Mouse (Mus musculus) forebrain, embryonic 13.5 days (tissue): ENCODE results near the gene Ndufv2. TPM values are rescaled to one million over a fixed set of nuclear protein-coding genes. Genes with fewer than 3 reads are reported as not detected.
"Not testable (repeated sequence)": the region's sequence is repeated elsewhere in the genome, so short reads cannot be mapped to it uniquely, and the experiment has no call there.

Experiments
- ATAC-seq: fragments of 200-750 bp; cut with Nextera tagmentation; 2 replicates; pipeline ENCODE4 v1.8.0; 2017
- H3K27ac ChIP-seq: fragments of 300-500 bp; sonication (generic); 2 replicates; pipeline ENCODE4 v1.5.1; 2015; ENCODE audit warnings: inconsistent platforms, mild to moderate bottlenecking, moderate library complexity
- H3K27me3 ChIP-seq: fragments of 300-500 bp; sonication (generic); 2 replicates; pipeline ENCODE4 v1.6.1; 2015; ENCODE audit warnings: mild to moderate bottlenecking, inconsistent platforms
- H3K36me3 ChIP-seq: fragments of 300-500 bp; sonication (generic); 2 replicates; pipeline ENCODE4 v1.6.1; 2015; ENCODE audit warnings: mild to moderate bottlenecking, inconsistent platforms; ENCODE audit not compliant: poor library complexity, severe bottlenecking
- H3K4me1 ChIP-seq: fragments of 300-500 bp; sonication (generic); 2 replicates; pipeline ENCODE4 v1.6.1; 2015; ENCODE audit warnings: inconsistent platforms
- H3K4me2 ChIP-seq: fragments of 300-500 bp; sonication (generic); 2 replicates; pipeline ENCODE4 v1.6.1; 2015; ENCODE audit warnings: inconsistent platforms, mild to moderate bottlenecking, moderate library complexity
- H3K4me3 ChIP-seq: fragments of 300-500 bp; sonication (generic); 2 replicates; pipeline ENCODE4 v1.5.1; 2015; ENCODE audit warnings: mild to moderate bottlenecking, inconsistent platforms
- H3K9ac ChIP-seq: fragments of 300-500 bp; sonication (generic); 2 replicates; pipeline ENCODE4 v1.6.1; 2015; ENCODE audit warnings: mild to moderate bottlenecking, inconsistent platforms
- H3K9me3 ChIP-seq: fragments of 300-500 bp; sonication (generic); replicated peaks from 2 replicates; pipeline ENCODE4 v1.6.1; 2016; ENCODE audit warnings: inconsistent platforms
- WGBS: fragments of 180-500 bp; shearing (Covaris S2); methylation state at CpG from one replicate; pipeline ENCODE4 v1.1.7; 2015; 5-methylcytosine and 5-hydroxymethylcytosine counted together
- polyA plus RNA-seq: library from polyadenylated mRNA; unstranded; fragments of >200 nt; fragmentation: Nextera tagmentation; extraction: Ambion mirVana; gene quantifications from 2 replicates; pipeline ENCODE4 v1.2.1, GENCODE M21; 2015

The Ndufv2 gene
- polyA plus RNA-seq, 1 experiment from 2014 or later: 358 TPM

GRCm38 (mm10) chr17:66043679-66044078 lies 57.7 kb downstream of the Ndufv2 start:
- not testable (repeated sequence) for H3K9me3 ChIP-seq, H3K4me1 ChIP-seq, H3K27ac ChIP-seq, ATAC-seq, H3K27me3 ChIP-seq, H3K4me3 ChIP-seq, H3K4me2 ChIP-seq, H3K9ac ChIP-seq
- WGBS: 88% methylated on average over 4 of the region's 4 CpGs
- peaks cover 19% of the 10 kb centered on the region for H3K36me3 ChIP-seq

GRCm38 (mm10) chr17:66041020-66041419 lies 60.3 kb downstream of the Ndufv2 start:
- peaks cover 10% of the 10 kb centered on the region for H3K36me3 ChIP-seq
- no peaks in the 10 kb centered on the region for H3K27me3 ChIP-seq
- no peak overlapping the region for H3K9ac ChIP-seq
- no peaks in the 10 kb centered on the region for H3K4me1 ChIP-seq
- ATAC-seq: no peak
- H3K4me2 ChIP-seq: no peak overlapping the region
- H3K4me3 ChIP-seq: no peak overlapping the region
- H3K9me3 ChIP-seq: no peaks in the 10 kb centered on the region
- WGBS: 93% methylated on average over 5 of the region's 5 CpGs
- no peak overlapping the region for H3K27ac ChIP-seq

GRCm38 (mm10) chr17:66033239-66033638 lies 68.1 kb downstream of the Ndufv2 start:
- ATAC-seq: no peak
- 90% methylated on average over 5 of the region's 5 CpGs for WGBS

GRCm38 (mm10) chr17:66031991-66032390 lies 69.4 kb downstream of the Ndufv2 start:
- Histone ChIP-seq H3K4me2 (no peak overlapping the region), H3K4me1 (no peaks in the 10 kb centered on the region), H3K27me3 (no peaks in the 10 kb centered on the region), H3K9ac (no peak overlapping the region), H3K4me3 (no peak overlapping the region), H3K27ac (no peak overlapping the region), H3K9me3 (no peaks in the 10 kb centered on the region), H3K36me3 (peaks cover 13% of the 10 kb centered on the region)
- 95% methylated on average over 5 of the region's 5 CpGs for WGBS
- no peak for ATAC-seq

More at GRCm38 (mm10) chr17:66033239-66033638, 68.1 kb downstream of the Ndufv2 start:
- no peaks in the 10 kb centered on the region for H3K4me1 ChIP-seq
- no peaks in the 10 kb centered on the region for H3K9me3 ChIP-seq
- peaks cover 9% of the 10 kb centered on the region for H3K36me3 ChIP-seq
- no peaks in the 10 kb centered on the region for H3K27me3 ChIP-seq
- H3K27ac ChIP-seq: no peak overlapping the region
- no peak overlapping the region for H3K9ac ChIP-seq
- no peak overlapping the region for H3K4me2 ChIP-seq
- H3K4me3 ChIP-seq: no peak overlapping the region

Other genes starting within 250 kb of the Ndufv2 start
- 56.9 and 58.4 TPM in 2 replicates for gene Ralbp1, start 215.8 kb downstream of the Ndufv2 start, polyA plus RNA-seq
- 75.2 and 84.1 TPM in 2 replicates for gene Twsg1, start 150.3 kb downstream of the Ndufv2 start, polyA plus RNA-seq
- 77.4 and 80.8 TPM in 2 replicates for gene Ankrd12, start 24.5 kb downstream of the Ndufv2 start, polyA plus RNA-seq
- 36.8 and 37.4 TPM in 2 replicates for gene Washc1, start 10.0 kb upstream of the Ndufv2 start, polyA plus RNA-seq
- 16.2 and 17.3 TPM in 2 replicates for gene Ddx11, start 22.0 kb upstream of the Ndufv2 start, polyA plus RNA-seq